9 mouse cellular contexts compared by ENCODE assay signal in the genomic region with DNA sequence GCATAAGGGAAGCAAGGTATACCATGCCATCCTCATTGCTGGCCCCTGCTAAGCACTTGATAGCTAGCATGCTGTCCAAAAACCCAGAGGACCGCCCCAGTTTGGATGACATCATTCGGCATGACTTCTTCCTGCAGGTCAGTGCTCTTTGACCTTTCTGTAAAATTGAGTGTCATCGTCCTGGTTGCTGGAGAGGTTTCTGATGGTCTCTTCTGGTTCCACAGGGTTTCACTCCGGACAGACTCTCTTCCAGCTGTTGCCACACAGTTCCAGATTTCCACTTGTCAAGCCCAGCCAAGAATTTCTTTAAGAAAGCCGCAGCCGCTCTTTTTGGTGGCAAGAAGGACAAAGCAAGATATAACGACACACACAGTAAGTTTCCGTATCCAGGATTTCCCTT. TPM values are rescaled to one million over a fixed set of nuclear protein-coding genes. Genes with fewer than 3 reads are reported as not detected.
DNase-seq lines count a peak whose midpoint lies in the region; ATAC-seq and TF ChIP-seq lines count a peak whose summit lies in the region.
"Had no signal": no experiment of that assay in that cellular context is flagged by ENCODE, and none has a peak within 500 bp of the region (broad histone marks: within the 10 kb centered on the region; RNA-seq: fewer than 3 reads in every experiment).

No protein-coding gene starts in this region.

- no peak for TF ChIP-seq CTCF in kidney, postnatal 0 days (IDR thresholded peaks at IDR 0.05; ENCODE audit: low read depth)
- no peak for TF ChIP-seq CTCF in lung, adult 2 months (IDR thresholded peaks at IDR 0.05; ENCODE audit: insufficient read depth, low read length)

- 84% methylated on average over 8 of the region's 8 CpGs for WGBS in kidney, postnatal 0 days
- WGBS in heart, embryonic 15.5 days = 64% methylated on average over 8 of the region's 8 CpGs
- WGBS in lung, adult 2 months = 46% methylated on average over 8 of the region's 8 CpGs
- WGBS in neural tube, embryonic 15.5 days = 94% methylated on average over 8 of the region's 8 CpGs

- peak overlapping the region; percentile 90; the same call in 1 of the 2 replicates for H3K4me2 ChIP-seq in kidney, postnatal 0 days (ENCODE audit: low read length)
- H3K4me2 ChIP-seq in heart, embryonic 15.5 days = peak overlapping the region; percentile 94
- H3K4me2 ChIP-seq in neural tube, embryonic 15.5 days = peak overlapping the region; percentile 99

- H3K4me3 ChIP-seq in kidney, postnatal 0 days (replicated peaks; ENCODE audit: low read depth, low read length) = peak overlapping the region; percentile 20
- H3K4me3 ChIP-seq in heart, embryonic 15.5 days = peak overlapping the region; percentile 74
- H3K4me3 ChIP-seq in lung, adult 2 months (replicated peaks; ENCODE audit: extremely low read depth, low read depth, low read length) = peak overlapping the region; percentile 39
- H3K4me3 ChIP-seq in neural tube, embryonic 15.5 days (replicated peaks) = 0 out of 2 replicates have a peak overlapping the region, but pooled peaks have one; percentile 9

- H3K27ac ChIP-seq in kidney, postnatal 0 days = no peak overlapping the region
- H3K27ac ChIP-seq in heart, embryonic 15.5 days = peak overlapping the region; percentile 64
- H3K27ac ChIP-seq in neural tube, embryonic 15.5 days (replicated peaks) = no peak overlapping the region

- DNase-seq in kidney, postnatal 0 days (ENCODE audit: low spot score) = no peak
- DNase-seq in kidney, adult 9 months = no peak
- DNase-seq in lung, adult 2 months = peak; percentile 26
- DNase-seq in B cell, adult 2 months = no peak
- no peak for DNase-seq in adipocyte (ENCODE audit: low spot score)
- DNase-seq: cerebellum, adult 9-11 months had no signal

- no peak for ATAC-seq in kidney, postnatal 0 days (replicated peaks; ENCODE audit: low FRiP score, low read depth)
- no peak for ATAC-seq in heart, embryonic 15.5 days (replicated peaks; ENCODE audit: insufficient number of reproducible peaks, insufficient read depth, low FRiP score, low read depth)
- no peak for ATAC-seq in neural tube, embryonic 15.5 days (ENCODE audit: low FRiP score)
- ATAC-seq in activated CD4-positive, CD25-positive, alpha-beta regulatory T cell, adult 4 months = no peak

- H3K9me3 ChIP-seq in kidney, postnatal 0 days (replicated peaks; ENCODE audit: low read length) = no peaks in the 10 kb centered on the region
- H3K9me3 ChIP-seq in heart, embryonic 15.5 days (replicated peaks) = no peaks in the 10 kb centered on the region
- H3K9me3 ChIP-seq in neural tube, embryonic 15.5 days (replicated peaks) = no peaks in the 10 kb centered on the region

- TF ChIP-seq POLR2A in lung, adult 2 months (IDR thresholded peaks at IDR 0.05; ENCODE audit: borderline replicate concordance, extremely low read depth, low read depth, low read length) = no peak

- H3K9ac ChIP-seq in kidney, postnatal 0 days (ENCODE audit: low read depth, low read length) = no peak overlapping the region
- peak overlapping the region; percentile 94 for H3K9ac ChIP-seq in heart, embryonic 15.5 days
- no peak overlapping the region for H3K9ac ChIP-seq in neural tube, embryonic 15.5 days (replicated peaks)

- no peaks in the 10 kb centered on the region for H3K4me1 ChIP-seq in kidney, postnatal 0 days (replicated peaks; ENCODE audit: insufficient read depth, low read length)
- peaks cover 25% of the 10 kb centered on the region for H3K4me1 ChIP-seq in heart, embryonic 15.5 days (replicated peaks)
- peaks cover 9% of the 10 kb centered on the region; the same call in 1 of the 2 replicates for H3K4me1 ChIP-seq in lung, adult 2 months (ENCODE audit: control insufficient read depth, insufficient read depth, low read length)
- H3K4me1 ChIP-seq in neural tube, embryonic 15.5 days = peaks cover 21% of the 10 kb centered on the region

- H3K36me3 ChIP-seq in kidney, postnatal 0 days (ENCODE audit: insufficient read depth, low read length) = peaks cover 26% of the 10 kb centered on the region
- H3K36me3 ChIP-seq in heart, embryonic 15.5 days = peaks cover 37% of the 10 kb centered on the region
- H3K36me3 ChIP-seq in neural tube, embryonic 15.5 days = peaks cover 40% of the 10 kb centered on the region

- H3K27me3 ChIP-seq in kidney, postnatal 0 days (ENCODE audit: insufficient read depth, low read length) = no peaks in the 10 kb centered on the region
- no peaks in the 10 kb centered on the region for H3K27me3 ChIP-seq in heart, embryonic 15.5 days
- H3K27me3 ChIP-seq in neural tube, embryonic 15.5 days (replicated peaks) = no peaks in the 10 kb centered on the region

RNA-seq across cellular contexts. Expression of a gene that starts 2.9 kb away (rescaled TPM):
- 50.5 and 54.9 TPM in 2 replicates for polyA plus RNA-seq in kidney, postnatal 0 days (2015; fragmentation: Nextera tagmentation; extraction: Ambion mirVana)
- polyA plus RNA-seq in heart, embryonic 15.5 days (2015; fragmentation: Nextera tagmentation; extraction: Ambion mirVana) = 102 TPM in 2 replicates
- 24.5 and 27.1 TPM in 2 replicates for polyA plus RNA-seq in lung, adult 2 months (2012; rRNA removed)
- 104 and 125 TPM in 2 replicates for polyA plus RNA-seq in neural tube, embryonic 15.5 days (2015; fragmentation: Nextera tagmentation; extraction: Ambion mirVana)
- polyA plus RNA-seq in activated CD4-positive, CD25-positive, alpha-beta regulatory T cell, adult 4 months (2017; shearing (Covaris generic)) = 1 to 10 TPM; 2.0 to 2.4 TPM

RNA-seq across cellular contexts. Expression of a gene that starts 40.8 kb away (rescaled TPM):
- 0.06 and 0.21 TPM in 2 replicates for polyA plus RNA-seq in kidney, postnatal 0 days (2015; fragmentation: Nextera tagmentation; extraction: Ambion mirVana)
- polyA plus RNA-seq in heart, embryonic 15.5 days (2015; fragmentation: Nextera tagmentation; extraction: Ambion mirVana) = 0.14 and 0.27 TPM in 2 replicates
- 0.59 and 1.5 TPM in 2 replicates for polyA plus RNA-seq in lung, adult 2 months (2012; rRNA removed)
- polyA plus RNA-seq in neural tube, embryonic 15.5 days (2015; fragmentation: Nextera tagmentation; extraction: Ambion mirVana) = 0.17 TPM in 1 of 2 replicates, not detected in the other
- under 1 TPM in 1 of 2 experiments, not detected in 1; 0.23 TPM for polyA plus RNA-seq in activated CD4-positive, CD25-positive, alpha-beta regulatory T cell, adult 4 months (2017; shearing (Covaris generic))

Comparison
In these comparisons a context has a peak if more than half of its experiments do, and no peak if none do; other contexts are left out.
1. H3K4me3 ChIP-seq: peak in every context shown above with its lines; median percentile 74 in heart, embryonic 15.5 days; 39 in lung, adult 2 months; 20 in kidney, postnatal 0 days; 9 in neural tube, embryonic 15.5 days.